8 mouse cellular contexts compared by ENCODE assay signal in genomic region chr2:4561196-4561595, GRCm38 (mm10).
DNase-seq lines count a peak whose midpoint lies in the region; ATAC-seq and TF ChIP-seq lines count a peak whose summit lies in the region.

No protein-coding gene starts in this region.

- no peak overlapping the region for H3K4me3 ChIP-seq in testis, adult 2 months (ENCODE audit: control insufficient read depth, low read depth, low read length)
- peak overlapping the region; percentile 45 for H3K4me3 ChIP-seq in forebrain, embryonic 11.5 days (ENCODE audit: low read depth, low read length)
- peak overlapping the region; percentile 46 for H3K4me3 ChIP-seq in limb, embryonic 14.5 days (replicated peaks; ENCODE audit: low read length)
- peak overlapping the region; percentile 14; the same call in 1 of the 2 replicates for H3K4me3 ChIP-seq in olfactory bulb, adult 2 months (ENCODE audit: insufficient read depth, low read depth, low read length)

- peak overlapping the region; percentile 77 for H3K9ac ChIP-seq in forebrain, embryonic 11.5 days (ENCODE audit: low read length)
- peak overlapping the region; percentile 21 for H3K9ac ChIP-seq in limb, embryonic 14.5 days (ENCODE audit: low read depth, low read length, severe bottlenecking)

- no peaks in the 10 kb centered on the region for H3K9me3 ChIP-seq in forebrain, embryonic 11.5 days (ENCODE audit: control insufficient read depth, low read length)
- H3K9me3 ChIP-seq in limb, embryonic 14.5 days (ENCODE audit: control insufficient read depth, low read length) = no peaks in the 10 kb centered on the region

- H3K27me3 ChIP-seq in testis, adult 2 months (ENCODE audit: control insufficient read depth, insufficient read depth, low read length) = no peaks in the 10 kb centered on the region
- no peaks in the 10 kb centered on the region for H3K27me3 ChIP-seq in forebrain, embryonic 11.5 days (ENCODE audit: control insufficient read depth, insufficient read depth, low read length)
- no peaks in the 10 kb centered on the region for H3K27me3 ChIP-seq in limb, embryonic 14.5 days (ENCODE audit: control insufficient read depth, insufficient read depth, low read length)

- no peaks in the 10 kb centered on the region; the same call in 1 of the 2 replicates for H3K4me1 ChIP-seq in testis, adult 2 months (ENCODE audit: control insufficient read depth, insufficient read depth, low read length)
- peaks cover 27% of the 10 kb centered on the region for H3K4me1 ChIP-seq in forebrain, embryonic 11.5 days (replicated peaks; ENCODE audit: control insufficient read depth, insufficient read depth, low read length)
- H3K4me1 ChIP-seq in limb, embryonic 14.5 days (ENCODE audit: control insufficient read depth, insufficient read depth, low read length) = peaks cover 61% of the 10 kb centered on the region
- H3K4me1 ChIP-seq in olfactory bulb, adult 2 months (ENCODE audit: control insufficient read depth, insufficient read depth, low read length) = peaks cover 18% of the 10 kb centered on the region

- H3K36me3 ChIP-seq in testis, adult 2 months (ENCODE audit: control insufficient read depth, insufficient read depth, low read length) = no peaks in the 10 kb centered on the region
- peaks cover 3% of the 10 kb centered on the region; the same call in 1 of the 2 replicates for H3K36me3 ChIP-seq in forebrain, embryonic 11.5 days (ENCODE audit: control insufficient read depth, insufficient read depth, low read length)
- H3K36me3 ChIP-seq in limb, embryonic 14.5 days (ENCODE audit: control insufficient read depth, insufficient read depth, low read length) = peaks cover 23% of the 10 kb centered on the region

- no peak for ATAC-seq in forebrain, embryonic 11.5 days (replicated peaks; ENCODE audit: low FRiP score)
- ATAC-seq in limb, embryonic 14.5 days (ENCODE audit: low FRiP score, low read depth) = no peak

- peak overlapping the region; percentile 26; the same call in 1 of the 2 replicates for H3K27ac ChIP-seq in testis, adult 2 months (ENCODE audit: control insufficient read depth, insufficient read depth, low read depth, low read length)
- H3K27ac ChIP-seq in forebrain, embryonic 11.5 days (ENCODE audit: low read depth, low read length) = peak overlapping the region; percentile 41; the same call in 1 of the 2 replicates
- H3K27ac ChIP-seq in limb, embryonic 14.5 days (replicated peaks; ENCODE audit: low read depth, low read length) = peak overlapping the region; percentile 56; the same call in 1 of the 2 replicates
- peak overlapping the region; percentile 72 for H3K27ac ChIP-seq in olfactory bulb, adult 2 months (ENCODE audit: insufficient read depth, low read depth, low read length)

- H3K4me2 ChIP-seq in forebrain, embryonic 11.5 days (ENCODE audit: low read depth, low read length, severe bottlenecking) = peak overlapping the region; percentile 65
- H3K4me2 ChIP-seq in limb, embryonic 14.5 days (replicated peaks; ENCODE audit: low read depth, low read length, severe bottlenecking) = peak overlapping the region; percentile 71

- 42% methylated on average over 5 of the region's 5 CpGs for WGBS in forebrain, embryonic 11.5 days
- WGBS in limb, embryonic 14.5 days = 16% methylated on average over 5 of the region's 5 CpGs
- 21% methylated on average over 5 of the region's 5 CpGs for WGBS in olfactory bulb, adult 2 months

- DNase-seq in testis, postnatal 10 days (ENCODE audit: low spot score) = no peak
- DNase-seq in forebrain, embryonic 11.5 days (ENCODE audit: low spot score) = no peak
- no peak for DNase-seq in limb, embryonic 14.5 days (ENCODE audit: low spot score)
- DNase-seq in left cerebral cortex, adult 8-10 months (ENCODE audit: low spot score in 2 of 2) = no peak
- no peak for DNase-seq in urinary bladder, postnatal 4 days (ENCODE audit: low spot score in 2 of 2)
- DNase-seq in frontal cortex, adult 2 months (ENCODE audit: extremely low spot score in 1 of 2, low spot score in 1 of 2) = no peak

- TF ChIP-seq POLR2A in testis, adult 2 months (IDR thresholded peaks at IDR 0.05; ENCODE audit: control insufficient read depth, low read depth, low read length) = no peak
- TF ChIP-seq POLR2A in limb, embryonic 14.5 days (IDR thresholded peaks at IDR 0.05; ENCODE audit: borderline replicate concordance, extremely low read depth, insufficient read depth, insufficient read length) = no peak
- no peak for TF ChIP-seq POLR2A in olfactory bulb, adult 2 months (IDR thresholded peaks at IDR 0.05; ENCODE audit: insufficient read depth, low read depth, low read length)

- no peak for TF ChIP-seq CTCF in testis, adult 2 months (IDR thresholded peaks at IDR 0.05; ENCODE audit: control insufficient read depth, insufficient read depth, insufficient replicate concordance, low read depth, low read length)
- TF ChIP-seq CTCF in olfactory bulb, adult 2 months (IDR thresholded peaks at IDR 0.05; ENCODE audit: insufficient read depth, low read depth, low read length) = no peak
